Mouse (Mus musculus): ENCODE measurements around the gene Zfp740. TPM values are rescaled to one million over a fixed set of nuclear protein-coding genes. Genes with fewer than 3 reads are reported as not detected.
A peak's percentile ranks its signal among the peaks of the same experiment; 100 is the strongest.

Gene Zfp740
- total and polyA plus RNA-seq, 2 experiments from 2014 or later = 18.8 to 38.4 TPM

GRCm38 (mm10) chr15:102250521-102250920 lies 47.5 kb downstream of the Zfp740 start:
- Histone ChIP-seq H3K9ac (replicated peaks; ENCODE audit: low read depth, low read length) (no peak overlapping the region), H3K4me3 (ENCODE audit: low read depth, low read length) (no peak overlapping the region), H3K9me3 (replicated peaks; ENCODE audit: control insufficient read depth, low read length) (no peaks in the 10 kb centered on the region), H3K4me1 (ENCODE audit: control insufficient read depth, insufficient read depth) (0 out of 2 replicates have a peak, but pooled peaks cover 10% of the 10 kb centered on the region), H3K27ac (ENCODE audit: low read depth) (no peak overlapping the region), H3K36me3 (replicated peaks; ENCODE audit: control insufficient read depth, insufficient read depth, low read length) (no peaks in the 10 kb centered on the region), H3K4me2 (ENCODE audit: low read depth, low read length) (no peak overlapping the region), H3K27me3 (ENCODE audit: control insufficient read depth, insufficient read depth, low read length) (peaks cover 23% of the 10 kb centered on the region)
- TF ChIP-seq CTCF (IDR thresholded peaks at IDR 0.05; ENCODE audit: low read depth) = no peak
- no peak for TF ChIP-seq EP300 (IDR thresholded peaks at IDR 0.05; ENCODE audit: low read depth)
- 79% methylated on average over 5 of the region's 5 CpGs for WGBS
- ATAC-seq (ENCODE audit: insufficient read depth, low read depth) = no peak
- no peak for DNase-seq (ENCODE audit: low spot score)

- 49% methylated on average over 14 of the region's 14 CpGs for WGBS
- ATAC-seq (ENCODE audit: insufficient read depth, low read depth) (no peak), DNase-seq (ENCODE audit: low spot score) (no peak)
- TF ChIP-seq CTCF (IDR thresholded peaks at IDR 0.05; ENCODE audit: low read depth) (no peak), EP300 (IDR thresholded peaks at IDR 0.05; ENCODE audit: low read depth) (no peak)
- H3K4me1 ChIP-seq (ENCODE audit: control insufficient read depth, insufficient read depth) = peaks cover 6% of the 10 kb centered on the region; the same call in 1 of the 2 replicates
- H3K4me3 ChIP-seq (ENCODE audit: low read depth, low read length) = no peak overlapping the region
- no peak overlapping the region for H3K27ac ChIP-seq (ENCODE audit: low read depth)
- H3K36me3 ChIP-seq (replicated peaks; ENCODE audit: control insufficient read depth, insufficient read depth, low read length) = no peaks in the 10 kb centered on the region
- H3K9ac ChIP-seq (replicated peaks; ENCODE audit: low read depth, low read length) = no peak overlapping the region
- no peaks in the 10 kb centered on the region for H3K9me3 ChIP-seq (replicated peaks; ENCODE audit: control insufficient read depth, low read length)
- peaks cover 64% of the 10 kb centered on the region for H3K27me3 ChIP-seq (ENCODE audit: control insufficient read depth, insufficient read depth, low read length)
- no peak overlapping the region for H3K4me2 ChIP-seq (ENCODE audit: low read depth, low read length)
These were observed 52.7 kb downstream of the Zfp740 start for GRCm38 (mm10) chr15:102255547-102256255.

- H3K9ac ChIP-seq (replicated peaks; ENCODE audit: low read depth, low read length) = peak overlapping the region; percentile 65
- no peak for TF ChIP-seq EP300 (IDR thresholded peaks at IDR 0.05; ENCODE audit: low read depth)
- TF ChIP-seq CTCF (IDR thresholded peaks at IDR 0.05; ENCODE audit: low read depth) = no peak
- ATAC-seq (ENCODE audit: insufficient read depth, low read depth) (no peak), DNase-seq (ENCODE audit: low spot score) (no peak)
- H3K4me1 ChIP-seq (ENCODE audit: control insufficient read depth, insufficient read depth) = peaks cover 6% of the 10 kb centered on the region; the same call in 1 of the 2 replicates
- WGBS = 13% methylated on average over 20 of the region's 22 CpGs
- peak overlapping the region; percentile 96 for H3K4me2 ChIP-seq (ENCODE audit: low read depth, low read length)
- H3K4me3 ChIP-seq (ENCODE audit: low read depth, low read length) = peak overlapping the region; percentile 65
- no peaks in the 10 kb centered on the region for H3K36me3 ChIP-seq (replicated peaks; ENCODE audit: control insufficient read depth, insufficient read depth, low read length)
- peaks cover 67% of the 10 kb centered on the region for H3K27me3 ChIP-seq (ENCODE audit: control insufficient read depth, insufficient read depth, low read length)
- no peaks in the 10 kb centered on the region for H3K9me3 ChIP-seq (replicated peaks; ENCODE audit: control insufficient read depth, low read length)
- peak overlapping the region; percentile 67 for H3K27ac ChIP-seq (ENCODE audit: low read depth)
These were observed 53.6 kb downstream of the Zfp740 start for GRCm38 (mm10) chr15:102256431-102257201.

- TF ChIP-seq EP300 (IDR thresholded peaks at IDR 0.05; ENCODE audit: low read depth) (no peak), CTCF (IDR thresholded peaks at IDR 0.05; ENCODE audit: low read depth) (no peak)
- peak within 1 kb of the TSS; percentile 67 for H3K27ac ChIP-seq (ENCODE audit: low read depth)
- no peaks in the 10 kb centered on the region for H3K36me3 ChIP-seq (replicated peaks; ENCODE audit: control insufficient read depth, insufficient read depth, low read length)
- peaks cover 70% of the 10 kb centered on the region for H3K27me3 ChIP-seq (ENCODE audit: control insufficient read depth, insufficient read depth, low read length)
- DNase-seq (ENCODE audit: low spot score) (no peak), ATAC-seq (ENCODE audit: insufficient read depth, low read depth) (peak; percentile 47; the same call in 1 of the 2 replicates)
- peak within 1 kb of the TSS; percentile 65 for H3K4me3 ChIP-seq (ENCODE audit: low read depth, low read length)
- peak within 1 kb of the TSS; percentile 96 for H3K4me2 ChIP-seq (ENCODE audit: low read depth, low read length)
- no peaks in the 10 kb centered on the region for H3K9me3 ChIP-seq (replicated peaks; ENCODE audit: control insufficient read depth, low read length)
- peaks cover 6% of the 10 kb centered on the region; the same call in 1 of the 2 replicates for H3K4me1 ChIP-seq (ENCODE audit: control insufficient read depth, insufficient read depth)
- WGBS = 2% methylated on average over 32 of the region's 46 CpGs
- peak within 1 kb of the TSS; percentile 65 for H3K9ac ChIP-seq (replicated peaks; ENCODE audit: low read depth, low read length)
These were observed 54.4 kb downstream of the Zfp740 start, which contains the start of gene Rarg for GRCm38 (mm10) chr15:102257202-102258075. Gene Rarg, minus strand, starts transcription at chr15:102257517.

- no peak for DNase-seq (ENCODE audit: low spot score)
- 15% methylated on average over 12 of the region's 12 CpGs for WGBS
- peak overlapping the region; percentile 96 for H3K4me2 ChIP-seq (ENCODE audit: low read depth, low read length)
- H3K4me1 ChIP-seq (ENCODE audit: control insufficient read depth, insufficient read depth) = peaks cover 6% of the 10 kb centered on the region; the same call in 1 of the 2 replicates
- TF ChIP-seq EP300 (IDR thresholded peaks at IDR 0.05; ENCODE audit: low read depth) (no peak), CTCF (IDR thresholded peaks at IDR 0.05; ENCODE audit: low read depth) (no peak)
- H3K27ac ChIP-seq (ENCODE audit: low read depth) = peak overlapping the region; percentile 35; the same call in 1 of the 2 replicates
- H3K9ac ChIP-seq (replicated peaks; ENCODE audit: low read depth, low read length) = no peak overlapping the region
- H3K9me3 ChIP-seq (replicated peaks; ENCODE audit: control insufficient read depth, low read length) = no peaks in the 10 kb centered on the region
- H3K27me3 ChIP-seq (ENCODE audit: control insufficient read depth, insufficient read depth, low read length) = peaks cover 65% of the 10 kb centered on the region
- ATAC-seq (ENCODE audit: insufficient read depth, low read depth) = no peak
- H3K36me3 ChIP-seq (replicated peaks; ENCODE audit: control insufficient read depth, insufficient read depth, low read length) = no peaks in the 10 kb centered on the region
- peak overlapping the region; percentile 65 for H3K4me3 ChIP-seq (ENCODE audit: low read depth, low read length)
These were observed 55.0 kb downstream of the Zfp740 start for GRCm38 (mm10) chr15:102258076-102258470.
